Mouse (Mus musculus): ENCODE data around the gene Sema4a.

- TF ChIP-seq CTCF (IDR thresholded peaks at IDR 0.05; ENCODE audit: low read depth) (0 out of 2 replicates have a peak, but pooled peaks have one; percentile 9), EP300 (optimal IDR thresholded peaks at IDR 0.05) (no peak)
Measured at GRCm38 (mm10) chr3:88418016-88418415, 43.0 kb downstream of the Sema4a start.
